Mouse (Mus musculus) heart, postnatal 0 days (tissue): Measurements from ENCODE around the gene Nup62. TPM values are rescaled to one million over a fixed set of nuclear protein-coding genes. Genes with fewer than 3 reads are reported as not detected.

Source experiments
- ATAC-seq: fragments of 200-750 bp; cut with Nextera tagmentation; 2 replicates; pipeline ENCODE4 v1.8.0; 2017; ENCODE audit warnings: low read depth, moderate number of reproducible peaks, moderate library complexity; ENCODE audit not compliant: insufficient read depth
- DNase-seq: peaks from one replicate; pipeline ENCODE4 v3.0.0-alpha.2; 2016; ENCODE audit warnings: low spot score
- H3K27ac ChIP-seq: fragments of 300-500 bp; sonication (generic); 2 replicates; pipeline ENCODE4 v1.5.1; 2014; ENCODE audit warnings: low read depth, mild to moderate bottlenecking
- H3K27me3 ChIP-seq: fragments of 300-500 bp; sonication (generic); 2 replicates; pipeline ENCODE4 v1.6.1; 2014; ENCODE audit warnings: low read length, mixed read lengths; ENCODE audit not compliant: control insufficient read depth, insufficient read depth
- H3K36me3 ChIP-seq: fragments of 300-500 bp; sonication (generic); replicated peaks from 2 replicates; pipeline ENCODE4 v1.6.1; 2014; ENCODE audit warnings: low read length, mixed read lengths; ENCODE audit not compliant: control insufficient read depth, insufficient read depth
- H3K4me1 ChIP-seq: fragments of 300-500 bp; sonication (generic); 2 replicates; pipeline ENCODE4 v1.6.1; 2014; ENCODE audit warnings: antibody characterized with exemption; ENCODE audit not compliant: control insufficient read depth, insufficient read depth
- H3K4me2 ChIP-seq: fragments of 300-500 bp; sonication (generic); 2 replicates; pipeline ENCODE4 v1.6.1; 2014; ENCODE audit warnings: low read depth, mild to moderate bottlenecking, low read length, moderate library complexity
- H3K4me3 ChIP-seq: fragments of 300-500 bp; sonication (generic); 2 replicates; pipeline ENCODE4 v1.5.1; 2014; ENCODE audit warnings: low read depth, low read length
- H3K9ac ChIP-seq: fragments of 300-500 bp; sonication (generic); replicated peaks from 2 replicates; pipeline ENCODE4 v1.6.1; 2014; ENCODE audit warnings: low read depth, low read length, mixed read lengths
- H3K9me3 ChIP-seq: fragments of 300-500 bp; sonication (generic); replicated peaks from 2 replicates; pipeline ENCODE4 v1.6.1; 2016; ENCODE audit warnings: low read length; ENCODE audit not compliant: control insufficient read depth
- CTCF ChIP-seq: IDR thresholded peaks from 2 replicates; pipeline ENCODE4 v1.5.1; 2016; ENCODE audit warnings: antibody characterized with exemption, control low read depth, low read depth
- EP300 ChIP-seq: IDR thresholded peaks from 2 replicates; pipeline ENCODE4 v1.6.1; 2016; ENCODE audit warnings: antibody characterized with exemption, low read depth
- WGBS: fragments of 180-500 bp; shearing (Covaris S2); extraction: QIAGEN DNeasy Blood & Tissue Kit; methylation state at CpG from one replicate; pipeline ENCODE4 v1.1.7; 2014; 5-methylcytosine and 5-hydroxymethylcytosine counted together
- polyA plus RNA-seq: library from polyadenylated mRNA; unstranded; fragments of >200 nt; fragmentation: Nextera tagmentation; extraction: Ambion mirVana; gene quantifications from 2 replicates; pipeline ENCODE4 v1.2.1, GENCODE M21; 2015
- total RNA-seq: library from RNA; depleted of rRNA; stranded (reverse); fragments of >200 nt; gene quantifications from 2 replicates; pipeline ENCODE4 v1.2.3, GENCODE M21; 2014; ENCODE audit warnings: low replicate concordance

Gene Nup62
- total and polyA plus RNA-seq, 2 experiments from 2014 or later = 40.9 to 75.3 TPM

DNA sequence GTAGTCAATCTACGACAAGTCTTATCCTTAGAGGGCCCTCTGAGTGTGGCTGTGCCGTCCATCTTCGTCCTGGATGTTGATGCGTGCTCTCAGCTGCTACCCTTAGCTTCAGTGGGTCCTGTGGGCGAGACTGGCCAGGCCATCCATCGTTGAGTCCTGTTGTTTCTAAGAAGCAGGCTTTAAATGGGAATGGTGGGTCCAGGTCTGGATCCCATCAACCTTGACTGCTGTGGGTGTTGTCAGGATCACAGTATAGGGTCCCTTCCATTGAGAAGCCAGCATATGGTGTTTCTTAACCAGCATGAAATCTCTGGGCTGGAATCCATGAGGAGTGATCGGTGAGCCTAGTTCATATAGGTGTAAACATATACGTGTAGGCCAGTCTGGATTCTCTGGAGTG lies 35.8 kb upstream of the Nup62 start:
- no peaks in the 10 kb centered on the region for H3K9me3 ChIP-seq
- H3K9ac ChIP-seq = no peak overlapping the region
- H3K27ac ChIP-seq = no peak overlapping the region
- H3K4me1 ChIP-seq = no peaks in the 10 kb centered on the region
- no peaks in the 10 kb centered on the region for H3K27me3 ChIP-seq
- ATAC-seq = no peak
- TF ChIP-seq CTCF (no peak), EP300 (no peak)
- WGBS = 74% methylated on average over 8 of the region's 8 CpGs
- DNase-seq = no peak
- no peak overlapping the region for H3K4me2 ChIP-seq
- no peak overlapping the region for H3K4me3 ChIP-seq
- peaks cover 28% of the 10 kb centered on the region; the same call in 1 of the 2 replicates for H3K36me3 ChIP-seq

DNA sequence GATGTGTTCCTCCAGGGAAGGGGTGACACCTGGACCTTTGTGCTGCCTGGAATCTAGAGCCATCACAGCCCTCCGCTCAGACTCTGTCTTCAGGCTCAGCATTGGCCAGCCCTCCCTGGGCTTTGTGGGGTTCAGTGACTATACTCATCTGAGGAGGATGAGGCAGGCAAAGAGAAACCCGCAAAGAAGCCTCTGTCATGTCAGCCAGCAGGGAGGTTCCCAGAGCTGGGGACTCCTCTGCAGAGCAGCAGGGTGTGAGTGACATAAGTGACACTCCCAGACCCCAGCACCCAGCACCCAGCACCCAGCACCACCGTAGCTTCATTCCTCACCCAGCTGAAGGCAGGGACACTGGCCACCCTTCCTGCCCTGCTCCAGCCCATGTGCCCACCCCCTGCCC lies 26.4 kb upstream of the Nup62 start:
- DNase-seq = no peak
- 50% methylated on average over 3 of the region's 3 CpGs for WGBS
- Histone ChIP-seq H3K4me2 (no peak overlapping the region), H3K9ac (no peak overlapping the region), H3K36me3 (no peaks in the 10 kb centered on the region), H3K27me3 (no peaks in the 10 kb centered on the region), H3K4me3 (no peak overlapping the region), H3K9me3 (0 out of 2 replicates have a peak, but pooled peaks cover 7% of the 10 kb centered on the region), H3K4me1 (no peaks in the 10 kb centered on the region; the same call in 1 of the 2 replicates), H3K27ac (no peak overlapping the region)
- ATAC-seq = no peak
- TF ChIP-seq EP300 (no peak), CTCF (no peak)

DNA sequence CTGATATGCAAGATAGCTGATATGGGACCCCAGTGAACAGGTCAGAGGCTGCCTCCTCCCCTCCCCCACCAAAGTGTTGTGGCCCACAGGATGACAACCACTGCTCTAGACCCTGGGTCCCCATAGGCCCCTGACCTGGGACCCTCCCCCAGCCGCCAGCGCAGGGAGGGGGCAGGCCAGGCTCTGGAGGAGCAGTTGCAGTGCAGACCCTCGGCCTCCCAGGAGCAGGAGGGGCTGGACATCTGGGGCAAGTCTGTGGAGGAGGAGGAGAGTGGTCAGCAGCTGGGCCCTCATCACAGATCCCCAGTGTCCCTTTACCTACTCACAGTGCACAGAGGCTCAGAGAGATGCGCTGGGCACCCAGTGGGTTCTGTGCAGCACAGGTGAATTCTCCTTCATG lies 25.8 kb upstream of the Nup62 start:
- no peak overlapping the region for H3K4me3 ChIP-seq
- DNase-seq (no peak), ATAC-seq (no peak)
- WGBS = 40% methylated on average over 3 of the region's 4 CpGs
- H3K36me3 ChIP-seq = no peaks in the 10 kb centered on the region
- TF ChIP-seq CTCF (no peak), EP300 (no peak)
- no peaks in the 10 kb centered on the region; the same call in 1 of the 2 replicates for H3K4me1 ChIP-seq
- 0 out of 2 replicates have a peak, but pooled peaks cover 11% of the 10 kb centered on the region for H3K9me3 ChIP-seq
- no peaks in the 10 kb centered on the region for H3K27me3 ChIP-seq
- H3K4me2 ChIP-seq = no peak overlapping the region
- no peak overlapping the region for H3K27ac ChIP-seq
- no peak overlapping the region for H3K9ac ChIP-seq

DNA sequence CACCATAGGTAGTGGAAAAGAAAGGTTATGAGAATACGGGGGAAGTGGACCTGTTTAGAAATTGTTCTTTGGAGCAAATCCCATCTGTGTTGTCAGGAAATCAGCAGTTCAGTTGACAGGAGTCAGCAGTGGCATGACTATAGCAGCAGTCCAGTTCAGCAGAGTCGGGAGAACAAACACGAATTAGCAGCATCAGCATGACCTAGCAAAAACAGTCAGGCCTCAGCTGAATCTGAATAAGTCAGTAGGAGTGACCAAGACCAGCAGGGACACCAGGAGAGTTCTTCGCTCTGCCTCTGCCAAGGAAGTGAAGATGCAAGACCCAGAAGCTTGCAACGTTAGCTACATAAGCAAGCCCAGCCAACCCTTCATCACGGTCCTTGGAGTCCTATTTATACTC lies 23.1 kb upstream of the Nup62 start:
- WGBS = 73% methylated on average over 6 of the region's 6 CpGs
- Histone ChIP-seq H3K4me3 (no peak overlapping the region), H3K36me3 (no peaks in the 10 kb centered on the region), H3K4me2 (no peak overlapping the region), H3K27me3 (no peaks in the 10 kb centered on the region), H3K9me3 (0 out of 2 replicates have a peak, but pooled peaks cover 11% of the 10 kb centered on the region), H3K27ac (no peak overlapping the region), H3K9ac (no peak overlapping the region), H3K4me1 (no peaks in the 10 kb centered on the region; the same call in 1 of the 2 replicates)
- TF ChIP-seq CTCF (no peak), EP300 (no peak)
- DNase-seq (no peak), ATAC-seq (no peak)

DNA sequence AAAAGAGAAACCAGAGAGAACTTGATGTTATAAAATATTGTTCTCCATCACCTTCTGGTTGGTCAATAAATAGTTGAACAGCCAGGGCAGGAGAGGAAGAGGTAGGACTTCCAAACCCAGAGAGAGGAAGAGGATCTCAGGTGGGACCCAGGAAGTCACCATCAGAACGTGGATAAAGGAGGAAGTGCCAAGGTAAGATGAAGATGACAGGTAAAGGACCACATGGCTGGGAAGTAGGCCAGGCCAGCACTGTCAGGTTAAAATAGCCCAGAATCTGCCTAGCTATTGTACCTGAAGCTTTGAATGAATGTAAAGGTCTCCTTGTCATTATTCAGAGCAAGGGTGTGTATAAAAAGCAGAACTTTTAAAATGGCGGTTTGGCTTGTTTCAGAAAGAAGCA lies 7.0 kb upstream of the Nup62 start:
- H3K9me3 ChIP-seq = no peaks in the 10 kb centered on the region
- peaks cover 12% of the 10 kb centered on the region; the same call in 1 of the 2 replicates for H3K36me3 ChIP-seq
- WGBS = 69% methylated on average over 2 of the region's 2 CpGs
- H3K27me3 ChIP-seq = no peaks in the 10 kb centered on the region
- no peak overlapping the region for H3K9ac ChIP-seq
- no peak for DNase-seq
- no peak for ATAC-seq
- TF ChIP-seq CTCF (no peak), EP300 (no peak)
- no peak overlapping the region for H3K4me3 ChIP-seq
- H3K4me1 ChIP-seq = no peaks in the 10 kb centered on the region
- no peak overlapping the region for H3K27ac ChIP-seq
- H3K4me2 ChIP-seq = no peak overlapping the region

DNA sequence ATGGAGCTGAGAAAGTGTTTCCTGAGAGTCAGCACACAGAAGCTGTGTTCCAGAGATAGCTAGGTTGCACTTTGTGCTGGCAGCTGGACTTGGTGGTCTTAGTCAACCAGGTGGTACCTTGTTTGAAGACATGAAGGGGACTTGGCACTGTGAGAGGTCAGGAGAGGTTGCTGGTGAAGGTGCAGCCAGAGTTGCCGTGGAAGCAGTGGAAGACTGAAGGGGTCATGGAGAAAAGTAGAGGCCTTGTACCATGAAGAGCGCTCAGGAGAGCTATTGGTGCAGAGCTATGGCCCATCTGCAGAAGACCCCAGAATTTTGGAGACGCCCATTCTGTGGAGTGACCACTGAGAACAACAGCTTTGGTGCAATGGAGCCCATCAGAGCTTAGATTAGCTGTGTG lies 6.4 kb upstream of the Nup62 start:
- WGBS = 84% methylated on average over 3 of the region's 3 CpGs
- Histone ChIP-seq H3K27ac (no peak overlapping the region), H3K9ac (no peak overlapping the region), H3K4me3 (no peak overlapping the region), H3K4me1 (no peaks in the 10 kb centered on the region), H3K9me3 (no peaks in the 10 kb centered on the region), H3K27me3 (no peaks in the 10 kb centered on the region), H3K4me2 (no peak overlapping the region), H3K36me3 (peaks cover 12% of the 10 kb centered on the region; the same call in 1 of the 2 replicates)
- DNase-seq (no peak), ATAC-seq (no peak)
- TF ChIP-seq EP300 (no peak), CTCF (no peak)
